Mouse (Mus musculus): ENCODE results near the gene Fzr1. TPM values are rescaled to one million over a fixed set of nuclear protein-coding genes. Genes with fewer than 3 reads are reported as not detected.

Gene Fzr1
- total and polyA plus RNA-seq, 3 experiments, result 33.1 to 75.4 (median 44.5) TPM

- H3K9ac ChIP-seq (ENCODE audit: insufficient read depth, low read depth), result no peak overlapping the region
- no peak overlapping the region for H3K4me3 ChIP-seq (replicated peaks in 1 of 3; ENCODE audit: low read depth in 2 of 3, low read length in 2 of 3, poor library complexity in 1 of 3)
- dilution Hi-C loops (cut with MboI; ENCODE audit: extremely low pct_ligation_motif_present, extremely low pct_unique_long_range_greater_than_20kb, low sequenced_read_pairs) (no loop called here), in situ Hi-C loops (cut with MboI; ENCODE audit: low pct_ligation_motif_present, low pct_unique_long_range_greater_than_20kb, low sequenced_read_pairs) (no loop called here)
- H3K27ac ChIP-seq (ENCODE audit: insufficient read depth, low read depth), result no peak overlapping the region
- H3K4me1 ChIP-seq (ENCODE audit: control insufficient read depth in 1 of 2, insufficient read depth in 2 of 2), result peaks cover 0 to 8% of the 10 kb centered on the region in 2 experiments; a peak in 1 of 4 replicates
- H3K79me2 ChIP-seq (replicated peaks; ENCODE audit: control insufficient read depth, extremely low read depth, insufficient read depth, poor library complexity, severe bottlenecking), result no peaks in the 10 kb centered on the region
- H3K36me3 ChIP-seq (replicated peaks in 1 of 2; ENCODE audit: control insufficient read depth in 1 of 2, insufficient read depth in 1 of 2, low read length in 1 of 2), result peaks cover 57 to 67% of the 10 kb centered on the region in 2 experiments
- H3K27me3 ChIP-seq (replicated peaks), result no peaks in the 10 kb centered on the region
- DNase-seq (ENCODE audit: extremely low read depth), result no peak
- H3K4me2 ChIP-seq (ENCODE audit: insufficient read depth, low read depth, poor library complexity, severe bottlenecking), result no peak overlapping the region
- H3K9me3 ChIP-seq (replicated peaks; ENCODE audit: low read length), result no peaks in the 10 kb centered on the region
- no peak for TF ChIP-seq GABPA (IDR thresholded peaks at IDR 0.05; ENCODE audit: insufficient replicate concordance, low read depth, low read length)
These were observed 22.3 kb upstream of the Fzr1 start for GRCm38 (mm10) chr10:81400371-81401204.

- H3K27ac ChIP-seq (ENCODE audit: insufficient read depth, low read depth), result no peak overlapping the region
- no peak for DNase-seq (ENCODE audit: extremely low read depth)
- H3K9me3 ChIP-seq (replicated peaks; ENCODE audit: low read length), result no peaks in the 10 kb centered on the region
- in situ Hi-C loops (cut with MboI; ENCODE audit: low pct_ligation_motif_present, low pct_unique_long_range_greater_than_20kb, low sequenced_read_pairs) (no loop called here), dilution Hi-C loops (cut with MboI; ENCODE audit: extremely low pct_ligation_motif_present, extremely low pct_unique_long_range_greater_than_20kb, low sequenced_read_pairs) (no loop called here)
- peaks cover 0 to 6% of the 10 kb centered on the region in 2 experiments; a peak in 1 of 4 replicates for H3K4me1 ChIP-seq (ENCODE audit: control insufficient read depth in 1 of 2, insufficient read depth in 2 of 2)
- no peak for TF ChIP-seq MAX (IDR thresholded peaks at IDR 0.05; ENCODE audit: low read length)
- TF ChIP-seq TBP (conservative IDR thresholded peaks at IDR 0.05; ENCODE audit: low read depth, low read length), result no peak
- TF ChIP-seq UBTF (IDR thresholded peaks at IDR 0.05; ENCODE audit: low read depth, low read length), result no peak
- TF ChIP-seq EP300 (IDR thresholded peaks at IDR 0.05; ENCODE audit: low read length), result no peak
- TF ChIP-seq E2F4 (IDR thresholded peaks at IDR 0.05; ENCODE audit: insufficient replicate concordance, low read depth, low read length), result no peak
- no peak for TF ChIP-seq USF1 (IDR thresholded peaks at IDR 0.05; ENCODE audit: low read depth, low read length)
- TF ChIP-seq SIN3A (IDR thresholded peaks at IDR 0.05; ENCODE audit: low read length), result no peak
- no peak for TF ChIP-seq ETS1 (conservative IDR thresholded peaks at IDR 0.05; ENCODE audit: low read depth, low read length)
- TF ChIP-seq ZC3H11A (IDR thresholded peaks at IDR 0.05; ENCODE audit: low read depth, low read length), result no peak
- TF ChIP-seq MAFK (IDR thresholded peaks at IDR 0.05; ENCODE audit: insufficient replicate concordance, low read length), result no peak
- TF ChIP-seq RCOR1 (conservative IDR thresholded peaks at IDR 0.05; ENCODE audit: low read depth, low read length), result no peak
- TF ChIP-seq IRF4 (IDR thresholded peaks at IDR 0.05; ENCODE audit: low read depth, low read length), result no peak
- H3K36me3 ChIP-seq (replicated peaks in 1 of 2; ENCODE audit: control insufficient read depth in 1 of 2, insufficient read depth in 1 of 2, low read length in 1 of 2), result peaks cover 51 to 63% of the 10 kb centered on the region in 2 experiments
- H3K4me2 ChIP-seq (ENCODE audit: insufficient read depth, low read depth, poor library complexity, severe bottlenecking), result no peak overlapping the region
- no peaks in the 10 kb centered on the region for H3K27me3 ChIP-seq (replicated peaks)
- no peak overlapping the region for H3K9ac ChIP-seq (ENCODE audit: insufficient read depth, low read depth)
- no peaks in the 10 kb centered on the region for H3K79me2 ChIP-seq (replicated peaks; ENCODE audit: control insufficient read depth, extremely low read depth, insufficient read depth, poor library complexity, severe bottlenecking)
- H3K4me3 ChIP-seq (replicated peaks in 1 of 3; ENCODE audit: low read depth in 2 of 3, low read length in 2 of 3, poor library complexity in 1 of 3), result no peak overlapping the region
These were observed 21.5 kb upstream of the Fzr1 start for GRCm38 (mm10) chr10:81399798-81400308.
